Mouse (Mus musculus) midbrain, embryonic 13.5 days (tissue): ENCODE measurements around the gene Srsf9. TPM values are rescaled to one million over a fixed set of nuclear protein-coding genes. Genes with fewer than 3 reads are reported as not detected.

Experiments used
- polyA plus RNA-seq: library from polyadenylated mRNA; unstranded; fragments of >200 nt; fragmentation: Nextera tagmentation; extraction: Ambion mirVana; gene quantifications from 2 replicates; pipeline ENCODE4 v1.2.1, GENCODE M21; 2015

Srsf9 gene
- polyA plus RNA-seq, 1 experiment from 2014 or later, result 203 TPM

Other genes with a start within 250 kb of the Srsf9 start
- 39.0 and 41.9 TPM in 2 replicates for gene Gm10401, start 228.9 kb upstream of the Srsf9 start, polyA plus RNA-seq
- gene Acads, start 207.8 kb upstream of the Srsf9 start, polyA plus RNA-seq, result 21.0 and 25.1 TPM in 2 replicates
- gene Unc119b, start 192.2 kb upstream of the Srsf9 start, polyA plus RNA-seq, result 37.4 and 43.4 TPM in 2 replicates
- 21.1 and 25.3 TPM in 2 replicates for gene Mlec, start 169.0 kb upstream of the Srsf9 start, polyA plus RNA-seq
- gene Cabp1, start 132.8 kb upstream of the Srsf9 start, polyA plus RNA-seq, result 2.0 and 2.7 TPM in 2 replicates
- 87.7 and 110 TPM in 2 replicates for gene Pop5, start 91.3 kb upstream of the Srsf9 start, polyA plus RNA-seq
- gene Rnf10, start 54.3 kb upstream of the Srsf9 start, polyA plus RNA-seq, result 146 and 160 TPM in 2 replicates
- 51.8 and 56.8 TPM in 2 replicates for gene Coq5, start 47.5 kb upstream of the Srsf9 start, polyA plus RNA-seq
- gene Dynll1, start 26.2 kb upstream of the Srsf9 start, polyA plus RNA-seq, result 1,401 and 1,414 TPM in 2 replicates
- 34.2 and 37.0 TPM in 2 replicates for gene Gatc, start 14.0 kb downstream of the Srsf9 start, polyA plus RNA-seq
- gene Triap1, start 14.0 kb downstream of the Srsf9 start, polyA plus RNA-seq, result 54.2 and 56.7 TPM in 2 replicates
- 973 and 974 TPM in 2 replicates for gene Cox6a1, start 21.8 kb downstream of the Srsf9 start, polyA plus RNA-seq
- 112 and 133 TPM in 2 replicates for gene Msi1, start 102.4 kb downstream of the Srsf9 start, polyA plus RNA-seq
- gene Pla2g1b, start 139.1 kb downstream of the Srsf9 start, polyA plus RNA-seq, result not detected in 2 replicates
- gene Sirt4, start 157.5 kb downstream of the Srsf9 start, polyA plus RNA-seq, result 26.1 and 28.7 TPM in 2 replicates
- gene Pxn, start 179.5 kb downstream of the Srsf9 start, polyA plus RNA-seq, result 16.2 and 18.3 TPM in 2 replicates
- 905 and 914 TPM in 2 replicates for gene Rplp0, start 232.3 kb downstream of the Srsf9 start, polyA plus RNA-seq
- gene Gcn1l1, start 238.1 kb downstream of the Srsf9 start, polyA plus RNA-seq, result 48.6 and 49.1 TPM in 2 replicates